Mouse (Mus musculus) cortical plate, adult 2 months (tissue): Measurements from ENCODE around the gene Gramd1a. TPM values are rescaled to one million over a fixed set of nuclear protein-coding genes. Genes with fewer than 3 reads are reported as not detected.

ENCODE experiments used
- H3K27ac ChIP-seq: fragments of 200-500 bp; 2 replicates; pipeline ENCODE4 v1.5.1; 2012; ENCODE audit warnings: low read length, control low read depth, inconsistent platforms; ENCODE audit not compliant: insufficient read depth
- H3K4me1 ChIP-seq: fragments of 200-500 bp; 2 replicates; pipeline ENCODE4 v1.6.1; 2011; ENCODE audit warnings: low read length; ENCODE audit not compliant: control insufficient read depth, insufficient read depth
- H3K4me3 ChIP-seq: fragments of 200-500 bp; 2 replicates; pipeline ENCODE4 v1.5.1; 2011; ENCODE audit warnings: mild to moderate bottlenecking, low read length, control low read depth; ENCODE audit not compliant: insufficient read depth
- CTCF ChIP-seq: fragments of 200-500 bp; IDR thresholded peaks from 2 replicates; pipeline ENCODE4 v1.5.1; 2011; ENCODE audit warnings: mild to moderate bottlenecking, control low read depth, low read length; ENCODE audit not compliant: insufficient read depth; ENCODE audit errors: extremely low read depth
- POLR2A ChIP-seq: fragments of 200-500 bp; IDR thresholded peaks from 2 replicates; pipeline ENCODE4 v1.6.1; 2011; ENCODE audit warnings: mild to moderate bottlenecking, low read length, control low read depth; ENCODE audit not compliant: insufficient read depth; ENCODE audit errors: extremely low read depth
- polyA plus RNA-seq: library from polyadenylated mRNA; depleted of rRNA; stranded (reverse); fragments of >200 nt; gene quantifications from 2 replicates; pipeline ENCODE4 v1.2.3, GENCODE M21; 2012

The Gramd1a gene
- polyA plus RNA-seq, 1 experiment, result 188 TPM

DNA sequence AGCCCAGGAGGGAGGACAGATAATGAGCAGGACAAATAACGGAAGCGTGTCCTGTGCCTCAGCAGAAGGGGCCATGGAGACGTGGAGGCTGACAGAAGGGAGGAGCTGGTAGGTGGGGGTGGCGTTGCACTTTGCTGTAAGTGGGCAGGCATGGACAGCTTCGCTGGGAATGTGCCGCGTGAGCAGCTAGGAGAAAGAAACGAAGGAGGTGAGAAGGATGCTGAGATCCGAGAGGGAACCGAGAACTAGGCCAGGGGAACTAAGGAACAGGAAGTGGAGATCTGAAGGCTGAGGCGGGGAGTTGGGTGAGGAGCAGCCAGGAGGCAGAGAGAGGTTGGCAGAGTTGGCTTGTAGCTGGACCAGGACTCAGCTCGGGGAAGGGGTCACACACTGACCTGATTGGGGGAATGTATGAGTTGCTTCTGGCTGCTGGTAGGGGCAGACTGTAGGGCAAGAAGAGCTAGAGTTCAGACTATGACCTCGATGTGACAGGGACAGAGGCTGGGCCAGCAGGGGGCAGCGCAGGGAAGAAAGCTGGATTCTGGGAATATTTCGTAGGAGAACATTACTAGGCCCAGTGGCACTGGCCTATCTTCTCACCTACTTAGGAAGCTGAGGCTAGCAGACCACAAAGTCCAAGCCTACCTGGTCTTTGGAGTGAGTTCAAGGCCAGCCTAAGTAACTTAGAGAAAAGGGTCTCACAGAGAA lies 50.5 kb downstream of the Gramd1a start:
- H3K4me3 ChIP-seq, result no peak overlapping the region
- H3K4me1 ChIP-seq, result 0 out of 2 replicates have a peak, but pooled peaks cover 2% of the 10 kb centered on the region
- no peak overlapping the region for H3K27ac ChIP-seq
- TF ChIP-seq CTCF (peak; percentile 48), POLR2A (no peak)

DNA sequence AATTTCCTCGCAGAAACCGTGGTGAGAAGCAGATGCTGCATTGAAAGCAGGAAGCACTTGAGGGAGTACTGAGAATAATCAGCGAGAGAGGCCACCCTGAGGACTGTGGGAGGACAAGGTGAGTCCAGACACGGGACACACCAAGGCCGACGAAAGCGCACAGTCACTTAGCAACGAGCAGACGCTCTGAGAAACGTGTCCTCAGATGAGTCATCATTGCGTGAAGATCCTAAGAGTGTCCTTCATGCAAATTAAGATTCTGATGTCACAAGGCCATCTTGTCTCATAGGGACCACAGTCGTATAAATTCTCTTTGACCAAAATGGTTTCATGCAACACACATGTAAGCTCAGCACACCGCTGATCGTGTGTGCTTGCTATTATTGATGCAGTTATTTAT lies 54.9 kb downstream of the Gramd1a start:
- no peak overlapping the region for H3K27ac ChIP-seq
- H3K4me3 ChIP-seq, result no peak overlapping the region
- H3K4me1 ChIP-seq, result 0 out of 2 replicates have a peak, but pooled peaks cover 2% of the 10 kb centered on the region
- no peak for TF ChIP-seq CTCF
- no peak for TF ChIP-seq POLR2A

DNA sequence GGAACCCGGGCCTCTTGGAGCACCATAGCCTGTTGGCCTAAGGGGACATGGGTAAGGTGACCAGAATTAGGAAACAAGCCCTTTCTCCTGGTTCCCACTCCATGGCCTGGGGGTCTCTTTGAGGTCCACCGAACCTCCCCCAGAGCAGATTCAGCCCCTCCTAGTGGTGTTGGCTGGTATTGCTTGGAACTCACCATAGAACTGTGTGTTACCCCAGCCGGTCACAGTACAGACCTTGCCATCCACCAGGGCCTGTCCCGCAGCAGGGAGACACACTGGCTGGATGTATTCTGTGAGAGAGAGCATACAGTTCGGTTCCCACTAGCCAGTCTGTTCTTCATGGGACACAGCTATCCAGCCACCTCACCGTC lies 56.1 kb downstream of the Gramd1a start:
- H3K27ac ChIP-seq, result no peak overlapping the region
- H3K4me1 ChIP-seq, result no peaks in the 10 kb centered on the region
- no peak for TF ChIP-seq POLR2A
- no peak for TF ChIP-seq CTCF
- H3K4me3 ChIP-seq, result no peak overlapping the region

DNA sequence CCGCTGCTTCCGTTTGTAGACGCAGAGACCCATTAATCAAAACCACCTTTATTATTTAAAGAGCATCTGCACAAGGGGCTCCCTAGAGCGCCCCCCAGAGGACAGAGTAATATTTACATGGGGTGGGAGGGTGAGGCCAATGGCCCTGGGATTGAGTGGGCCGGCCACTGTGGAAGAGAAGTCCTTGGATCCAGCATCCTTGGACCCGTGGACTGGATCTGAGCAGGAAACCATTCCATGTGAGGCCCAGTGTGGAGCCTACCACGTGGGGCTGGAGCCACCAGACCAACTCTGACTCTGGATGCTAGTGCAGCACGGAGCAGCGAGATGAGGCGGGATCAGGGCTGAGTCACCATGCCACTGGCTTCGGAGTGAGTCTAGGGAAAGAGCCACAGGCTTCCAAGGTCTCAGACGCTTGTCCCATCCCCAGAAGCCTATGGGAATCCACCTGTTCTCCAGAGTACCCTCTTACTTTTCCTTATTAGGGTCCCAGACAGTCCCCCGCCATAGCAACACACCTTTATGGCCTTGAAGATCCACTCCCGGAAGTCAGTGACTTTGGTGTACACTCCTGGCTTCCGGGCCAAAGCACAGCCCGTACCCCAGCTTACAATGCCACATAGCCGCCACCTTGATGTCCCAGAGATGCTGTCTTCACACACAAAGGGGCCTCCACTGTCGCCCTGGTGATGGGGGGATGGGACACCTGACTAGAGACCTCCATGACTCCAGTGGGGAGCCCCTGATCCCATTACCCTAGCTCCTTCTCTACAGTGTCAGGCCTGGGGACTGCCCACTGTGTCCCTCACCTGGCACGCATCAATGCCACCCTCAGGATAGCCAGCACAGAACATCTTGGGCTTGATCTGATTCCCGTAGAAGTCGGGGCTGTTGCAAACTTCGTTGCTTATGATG lies 56.7 kb downstream of the Gramd1a start:
- Histone ChIP-seq H3K4me1 (no peaks in the 10 kb centered on the region), H3K27ac (no peak overlapping the region), H3K4me3 (no peak overlapping the region)
- TF ChIP-seq POLR2A, result no peak
- TF ChIP-seq CTCF, result no peak

DNA sequence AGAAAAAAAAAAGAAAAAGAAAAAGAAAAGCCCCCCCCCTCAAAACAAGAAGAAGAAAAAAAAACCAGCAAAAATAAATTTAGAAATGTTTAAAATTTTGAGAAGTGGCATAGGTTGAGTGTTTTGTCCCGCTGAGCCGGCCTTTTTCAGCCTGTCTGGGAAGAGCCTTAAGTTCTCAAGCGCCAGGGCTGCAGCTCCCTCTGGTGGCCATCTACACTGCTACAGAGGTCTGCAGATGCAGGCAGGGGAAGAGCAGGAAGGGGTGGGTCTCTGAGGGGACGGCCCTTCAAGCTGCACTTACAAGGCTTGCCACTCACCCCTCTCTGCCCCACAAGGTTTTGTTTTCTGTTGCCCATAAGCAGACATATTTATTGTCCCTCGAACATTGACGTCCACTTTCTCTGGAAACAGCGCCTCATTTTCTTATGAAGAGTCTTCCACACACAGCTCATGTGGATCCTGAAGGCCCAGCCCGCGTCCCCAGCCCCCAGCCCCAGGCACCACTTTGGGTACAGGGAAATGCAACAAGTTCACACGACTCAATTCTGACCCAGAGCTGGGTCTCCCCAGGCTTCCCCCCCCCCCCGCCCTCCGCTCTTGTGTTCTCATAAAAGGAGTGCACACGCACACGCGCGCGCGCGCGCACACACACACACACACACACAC lies 58.0 kb downstream of the Gramd1a start:
- no peak overlapping the region for H3K27ac ChIP-seq
- H3K4me1 ChIP-seq, result no peaks in the 10 kb centered on the region
- H3K4me3 ChIP-seq, result no peak overlapping the region
- TF ChIP-seq POLR2A (no peak), CTCF (peak; percentile 86)

DNA sequence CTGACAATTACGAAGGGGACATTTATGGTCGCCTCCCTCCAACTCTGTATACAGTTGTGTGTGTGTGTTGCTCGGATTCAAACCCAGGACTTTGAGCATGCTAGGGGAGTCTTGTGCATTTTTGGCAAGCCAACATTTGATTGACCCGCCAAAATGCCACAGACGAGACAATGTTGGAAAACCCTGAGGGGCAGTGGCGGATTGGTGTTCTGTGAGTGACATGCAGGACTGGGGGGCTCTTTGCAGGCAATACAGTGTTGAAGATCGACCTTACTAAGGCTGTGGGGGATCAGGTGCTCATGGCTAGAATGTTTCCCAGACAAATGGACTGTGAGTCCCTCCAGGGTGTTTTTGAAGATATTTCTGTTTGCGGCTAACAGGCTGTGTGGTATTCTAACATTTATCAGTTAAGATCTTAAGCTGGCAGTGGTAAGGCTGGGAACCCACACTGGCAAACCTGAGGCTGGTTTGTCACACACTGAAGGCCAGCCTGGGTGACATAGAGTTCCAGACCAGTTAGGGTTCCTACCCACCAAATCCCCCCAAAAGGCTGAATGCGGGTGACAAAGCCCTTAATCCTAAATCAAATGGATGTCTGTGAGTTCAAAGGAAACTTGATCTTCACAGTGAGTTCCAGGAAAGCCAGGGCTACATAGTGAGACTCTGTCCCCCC lies 58.7 kb downstream of the Gramd1a start:
- TF ChIP-seq POLR2A (no peak), CTCF (no peak)
- Histone ChIP-seq H3K4me3 (no peak overlapping the region), H3K27ac (no peak overlapping the region), H3K4me1 (no peaks in the 10 kb centered on the region)

DNA sequence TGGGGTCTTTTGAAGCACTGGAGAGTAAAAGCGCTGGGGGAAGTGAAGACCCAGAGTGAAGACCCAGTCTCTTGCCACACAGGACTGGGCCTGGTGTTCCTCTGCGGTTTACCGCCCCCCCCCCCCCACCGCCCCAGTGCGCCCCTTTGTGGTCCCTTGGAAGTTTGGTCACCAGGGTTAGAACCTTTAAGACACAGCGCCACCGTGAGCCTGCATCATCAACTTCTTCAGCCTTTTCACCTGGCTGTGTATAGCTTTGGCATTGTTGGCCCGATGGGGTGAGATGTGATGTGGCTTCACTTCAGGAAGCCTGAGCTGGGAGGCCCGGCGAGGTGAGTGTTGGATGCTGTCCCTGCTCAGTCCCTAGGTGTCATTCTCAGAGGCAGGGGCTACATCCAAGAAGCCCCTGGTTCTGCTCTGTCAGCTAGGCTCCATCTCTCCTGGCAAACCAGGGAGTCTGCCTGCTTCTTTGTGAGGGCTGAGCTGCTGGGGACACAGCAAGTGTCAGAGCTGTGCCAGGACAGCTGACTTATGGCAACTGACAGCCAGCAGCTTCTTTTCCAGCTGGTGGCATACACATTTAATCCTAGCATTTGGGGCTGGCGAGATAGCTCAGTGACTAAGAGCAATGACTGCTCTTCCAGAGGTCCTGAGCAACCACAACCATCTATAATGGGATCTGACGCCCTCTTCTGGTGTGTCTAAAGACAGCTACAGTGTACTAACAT lies 60.8 kb downstream of the Gramd1a start:
- H3K4me1 ChIP-seq, result no peaks in the 10 kb centered on the region
- H3K4me3 ChIP-seq, result no peak overlapping the region
- TF ChIP-seq CTCF (peak; percentile 26; the same call in 1 of the 2 replicates), POLR2A (no peak)
- no peak overlapping the region for H3K27ac ChIP-seq

DNA sequence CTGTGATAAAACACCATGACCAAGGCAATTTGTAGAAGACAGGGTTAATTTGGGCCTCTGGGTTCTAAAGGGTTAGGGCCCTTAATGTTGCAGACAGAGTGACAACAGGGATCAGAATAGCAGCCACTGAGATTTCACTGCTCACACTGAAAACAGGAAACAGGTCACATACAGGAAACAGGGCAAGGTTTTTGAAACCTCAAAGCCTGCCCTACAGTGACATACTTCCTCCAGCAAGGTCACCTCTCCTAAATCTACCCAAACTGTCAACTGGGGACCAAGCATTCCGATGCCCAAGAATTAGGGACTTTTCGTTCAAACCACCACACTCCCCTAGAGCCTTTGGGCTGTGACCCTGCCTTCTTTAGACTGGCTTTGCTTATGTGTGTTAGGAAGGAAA lies 66.0 kb downstream of the Gramd1a start:
- Histone ChIP-seq H3K4me3 (no peak overlapping the region), H3K4me1 (no peaks in the 10 kb centered on the region), H3K27ac (no peak overlapping the region)
- TF ChIP-seq POLR2A, result no peak
- no peak for TF ChIP-seq CTCF

DNA sequence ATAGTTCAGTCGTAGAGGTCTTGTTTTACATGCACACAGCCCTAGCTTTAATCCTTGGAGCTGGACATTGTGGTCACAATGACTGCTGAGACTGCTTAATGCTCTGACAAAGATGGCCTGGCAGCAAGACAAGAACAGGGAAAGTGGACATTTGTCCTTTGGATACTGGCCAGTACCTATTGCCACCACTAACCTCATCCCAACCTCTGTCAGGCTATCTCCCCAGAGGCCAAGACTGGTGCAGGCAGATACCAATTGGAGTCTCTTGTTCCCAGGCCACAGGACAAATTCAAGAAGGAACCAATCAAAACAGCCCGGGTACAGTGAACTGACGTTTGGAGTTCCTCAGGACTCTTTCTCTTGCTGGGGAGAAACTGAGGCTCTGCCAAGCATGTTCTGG lies 67.5 kb downstream of the Gramd1a start:
- peak overlapping the region; percentile 17 for H3K27ac ChIP-seq
- no peak overlapping the region for H3K4me3 ChIP-seq
- no peaks in the 10 kb centered on the region for H3K4me1 ChIP-seq
- TF ChIP-seq POLR2A (no peak), CTCF (no peak)
